Mouse (Mus musculus) NIH3T3 (cell line): Measurements from ENCODE around the gene Ptgfrn.

Source experiments
- DNase-seq: peaks from one replicate; pipeline ENCODE4 v3.0.0-alpha.2; 2012; ENCODE audit warnings: low read depth

Ptgfrn gene

GRCm38 (mm10) chr3:101037984-101038545, 72.0 kb downstream of the Ptgfrn start:
- DNase-seq, result no peak

- no peak for DNase-seq
These were observed 74.1 kb downstream of the Ptgfrn start for GRCm38 (mm10) chr3:101036001-101036400.

- no peak for DNase-seq
These were observed 75.6 kb downstream of the Ptgfrn start for GRCm38 (mm10) chr3:101034509-101034908.

GRCm38 (mm10) chr3:101033644-101034043, 76.4 kb downstream of the Ptgfrn start:
- no peak for DNase-seq

GRCm38 (mm10) chr3:101031456-101032142, 78.5 kb downstream of the Ptgfrn start:
- no peak for DNase-seq

GRCm38 (mm10) chr3:101030630-101031029, 79.4 kb downstream of the Ptgfrn start:
- DNase-seq, result no peak

- no peak for DNase-seq
These were observed 80.7 kb downstream of the Ptgfrn start, which contains the start of gene Cd101 for GRCm38 (mm10) chr3:101029339-101029738. Gene Cd101, minus strand, starts transcription at chr3:101029556.

GRCm38 (mm10) chr3:101026741-101027140, 83.3 kb downstream of the Ptgfrn start:
- DNase-seq, result no peak

- DNase-seq, result no peak
These were observed 87.1 kb downstream of the Ptgfrn start for GRCm38 (mm10) chr3:101022967-101023366.

GRCm38 (mm10) chr3:101021481-101022051, 88.5 kb downstream of the Ptgfrn start:
- DNase-seq, result no peak

GRCm38 (mm10) chr3:101021073-101021472, 89.0 kb downstream of the Ptgfrn start:
- no peak for DNase-seq

GRCm38 (mm10) chr3:101018494-101018893, 91.6 kb downstream of the Ptgfrn start:
- DNase-seq, result no peak

- DNase-seq, result peak; percentile 71
These were observed 94.0 kb downstream of the Ptgfrn start for GRCm38 (mm10) chr3:101016050-101016449.

- no peak for DNase-seq
These were observed 94.8 kb downstream of the Ptgfrn start for GRCm38 (mm10) chr3:101015254-101015653.

- no peak for DNase-seq
These were observed 96.5 kb downstream of the Ptgfrn start for GRCm38 (mm10) chr3:101013536-101013935.

GRCm38 (mm10) chr3:101013005-101013404, 97.1 kb downstream of the Ptgfrn start:
- DNase-seq, result no peak

GRCm38 (mm10) chr3:101012597-101012996, 97.5 kb downstream of the Ptgfrn start:
- DNase-seq, result no peak

- DNase-seq, result no peak
These were observed 97.9 kb downstream of the Ptgfrn start for GRCm38 (mm10) chr3:101012131-101012571.

- no peak for DNase-seq
These were observed 98.9 kb downstream of the Ptgfrn start for GRCm38 (mm10) chr3:101011203-101011600.

GRCm38 (mm10) chr3:101010589-101011202, 99.4 kb downstream of the Ptgfrn start:
- no peak for DNase-seq

GRCm38 (mm10) chr3:101007112-101007782, 102.8 kb downstream of the Ptgfrn start:
- peak; percentile 17 for DNase-seq

GRCm38 (mm10) chr3:101005392-101005791, 104.7 kb downstream of the Ptgfrn start:
- DNase-seq, result no peak
